Mouse (Mus musculus) thymus, postnatal 14 days (tissue): ENCODE measurements around the gene Krt39.

Source experiments
- DNase-seq: peaks from one replicate; pipeline ENCODE4 v3.0.0; 2021

Krt39 gene

DNA sequence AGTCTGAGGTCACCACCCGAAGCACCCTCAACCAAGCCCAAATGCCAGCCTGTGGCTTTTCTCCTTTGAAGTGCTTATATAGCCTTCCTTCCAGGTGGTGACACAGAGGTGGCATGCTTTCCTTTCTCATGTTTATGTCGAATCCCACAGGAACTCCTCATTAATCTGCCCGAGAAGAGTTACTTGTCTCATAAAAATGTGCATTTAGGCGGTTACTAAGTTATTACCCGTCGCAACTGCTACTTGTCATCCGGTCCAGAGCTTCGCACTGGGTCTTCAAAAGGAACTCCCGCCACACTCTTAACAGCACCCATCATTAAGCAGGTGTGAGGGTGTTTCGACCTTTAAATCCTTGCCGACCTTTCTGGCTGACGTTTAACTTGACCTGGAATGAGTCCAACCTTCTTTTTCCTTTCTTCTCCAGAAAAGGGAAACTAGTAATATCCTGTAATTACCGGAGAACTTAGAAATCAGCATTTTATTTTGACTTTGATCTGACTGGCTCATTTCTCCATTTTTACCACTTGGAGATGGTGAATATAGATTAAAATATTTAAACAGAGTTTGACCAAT, at the start of gene Krt39:
Krt39 (minus strand) TSS at position 51 of the 573 bp plus-strand sequence.
- no peak for DNase-seq

DNA sequence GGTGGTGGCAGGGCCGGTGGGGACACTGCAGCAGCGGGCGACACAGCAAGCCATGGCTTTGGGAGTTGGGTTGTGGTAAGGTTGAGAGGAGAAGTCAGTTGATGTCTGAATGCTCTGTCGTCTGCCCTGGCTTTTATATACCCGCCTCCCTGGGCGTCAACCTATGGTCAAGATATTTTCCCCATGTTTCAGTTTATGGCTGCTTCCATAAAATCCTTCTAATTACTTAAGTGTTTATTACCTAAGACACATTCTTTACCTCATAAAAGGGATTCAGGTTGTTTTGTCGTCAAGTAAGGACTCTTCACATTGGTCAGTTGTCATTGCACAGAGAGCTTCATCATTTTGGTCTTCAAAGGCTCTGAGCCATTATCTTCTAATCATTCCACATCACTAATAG, 45.4 kb upstream of the Krt39 start, which contains the start of gene Krtap3-1:
Krtap3-1 (minus strand) TSS at position 101 of the 400 bp plus-strand sequence.
- no peak for DNase-seq

DNA sequence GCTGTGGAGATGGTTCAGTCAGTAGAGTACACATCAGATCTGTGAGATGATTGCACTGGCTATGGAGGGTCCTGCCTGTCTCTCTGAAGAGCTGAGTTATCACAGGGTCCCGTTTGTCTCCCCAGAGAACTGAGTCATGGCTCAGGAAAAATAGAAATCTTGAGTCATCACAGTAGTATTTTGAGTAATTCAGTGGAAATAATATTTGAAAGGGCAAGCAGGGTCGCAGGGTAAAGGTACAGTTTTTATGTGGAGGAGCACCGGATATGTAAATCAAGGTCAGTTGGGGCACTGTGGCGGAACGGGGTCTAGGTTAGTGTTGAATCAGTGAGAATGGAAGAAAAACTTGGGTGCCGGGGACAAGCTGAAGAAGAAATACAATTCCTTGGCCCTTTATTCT, 41.4 kb upstream of the Krt39 start:
- DNase-seq = no peak

GRCm38 (mm10) chr11:99559366-99559765, 38.2 kb upstream of the Krt39 start, which contains the start of gene Gm11939:
Gene Gm11939 (minus strand): TSS chr11:99559466.
- no peak for DNase-seq

DNA sequence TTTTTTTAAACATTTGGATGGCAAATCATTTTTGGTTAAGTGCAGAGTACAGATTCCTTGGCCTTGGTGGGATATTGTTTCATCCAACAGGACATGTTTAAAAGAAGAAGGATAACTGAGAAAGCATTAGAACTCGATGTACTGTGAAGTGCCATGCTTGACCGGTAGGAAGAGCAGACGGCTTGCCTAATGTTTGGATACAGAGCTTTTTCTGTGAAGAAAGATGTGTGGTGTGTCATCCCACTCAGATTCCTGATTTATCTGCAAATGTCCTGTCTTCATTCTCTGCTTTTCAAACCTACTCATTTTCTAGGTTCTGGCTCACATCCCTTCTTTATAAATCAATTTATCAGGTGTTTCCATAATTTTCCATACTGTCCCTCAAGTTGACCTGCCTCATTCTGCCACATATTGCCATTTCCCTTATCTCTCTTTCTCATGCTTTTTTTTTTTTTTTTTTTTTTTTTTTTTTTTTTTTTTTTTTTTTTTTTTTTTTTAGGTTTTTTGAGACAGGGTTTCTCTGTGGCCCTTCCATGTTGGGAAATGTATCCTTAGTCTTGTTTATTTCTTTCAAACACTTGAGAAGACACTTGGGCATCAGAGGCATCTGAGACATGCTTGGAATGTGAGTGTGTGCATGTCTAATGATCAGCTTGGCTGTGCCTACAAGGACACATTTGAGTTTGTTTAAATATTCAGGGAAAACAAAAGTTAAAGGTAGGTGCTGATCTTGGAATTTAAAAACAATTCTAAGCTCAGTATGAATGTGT, 37.0 kb upstream of the Krt39 start:
- DNase-seq = no peak

- DNase-seq = no peak
Observed at GRCm38 (mm10) chr11:99556753-99557152, 35.6 kb upstream of the Krt39 start, which contains the start of gene Krtap3-2. Gene Krtap3-2 (minus strand): TSS chr11:99556853.

DNA sequence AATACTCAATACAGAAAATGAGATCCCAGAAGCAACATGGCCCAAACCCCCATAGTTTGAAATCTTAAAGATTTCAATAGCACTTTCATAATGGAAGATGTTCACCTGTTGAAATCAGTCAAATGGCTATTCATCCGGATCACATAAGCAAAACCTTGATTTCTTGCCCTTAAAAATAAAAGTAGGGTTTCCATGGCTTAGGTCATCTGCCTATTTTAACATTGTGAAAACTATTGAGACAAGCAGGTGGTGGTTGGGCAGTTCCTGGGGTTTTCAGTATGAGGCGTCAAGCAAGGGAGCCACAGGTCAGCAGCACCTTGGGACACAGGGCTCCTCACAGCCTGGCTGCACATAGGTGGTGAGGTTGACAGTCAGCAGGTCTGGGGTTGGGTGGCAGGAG, 35.1 kb upstream of the Krt39 start:
- no peak for DNase-seq

DNA sequence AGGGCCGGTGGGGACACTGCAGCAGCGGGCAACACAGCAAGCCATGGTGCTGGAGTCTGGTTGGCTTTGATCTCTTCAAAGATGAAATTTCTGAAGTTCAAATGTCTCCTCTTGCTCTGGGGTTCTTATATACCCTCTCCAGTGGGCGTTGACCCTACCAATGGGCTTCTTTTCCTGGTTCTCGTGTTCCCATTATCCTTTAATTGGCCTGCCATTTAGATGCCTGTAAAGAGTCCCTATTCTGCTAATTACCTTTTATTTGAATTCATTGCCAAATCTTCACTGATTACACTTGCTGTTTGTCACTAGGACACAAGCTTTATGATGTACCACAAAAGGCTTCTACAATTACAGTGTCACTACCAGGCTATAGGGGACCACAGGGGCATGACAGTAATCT, 29.6 kb upstream of the Krt39 start, which contains the start of gene Krtap3-3:
Krtap3-3 (minus strand) TSS at position 101 of the 400 bp plus-strand sequence.
- no peak for DNase-seq

GRCm38 (mm10) chr11:99547892-99548291, 26.8 kb upstream of the Krt39 start:
- no peak for DNase-seq

GRCm38 (mm10) chr11:99539721-99540120, 18.6 kb upstream of the Krt39 start:
- no peak for DNase-seq

- no peak for DNase-seq
Observed at GRCm38 (mm10) chr11:99514098-99514497, 7.0 kb downstream of the Krt39 start.

DNA sequence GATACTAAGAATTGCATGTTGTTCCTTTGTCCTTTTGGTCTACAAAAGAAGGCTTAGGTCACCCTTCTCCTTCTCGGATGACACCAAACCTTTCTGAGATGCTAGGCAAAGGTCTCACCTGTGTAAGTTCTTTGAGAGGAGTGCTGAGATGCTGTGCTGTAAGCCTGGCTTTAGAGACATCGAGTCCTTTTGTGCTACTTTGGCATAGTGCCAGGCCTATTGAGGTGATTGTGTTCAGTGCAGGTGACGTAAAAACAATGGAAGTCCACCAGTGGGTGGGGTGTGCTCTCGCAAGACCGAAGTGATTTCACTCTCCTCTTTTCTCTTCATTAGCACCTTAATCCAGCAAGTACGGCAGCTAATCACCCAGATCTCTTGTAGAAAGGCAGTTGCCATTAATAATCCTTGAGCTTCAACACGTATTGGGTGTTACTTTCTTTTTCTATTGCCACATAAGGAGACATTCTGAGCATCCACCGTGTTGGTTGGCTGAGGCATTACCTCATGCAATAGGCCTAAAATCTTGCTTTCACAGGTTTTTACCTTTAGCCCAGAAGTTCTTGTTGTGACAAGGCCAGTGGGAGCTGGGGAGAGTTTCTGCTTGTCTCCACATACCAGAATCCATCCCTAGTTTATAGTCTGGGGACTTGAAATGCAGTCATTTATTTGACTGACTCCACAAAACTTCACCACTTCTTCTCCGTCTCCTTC, 20.9 kb downstream of the Krt39 start:
- DNase-seq = no peak

- no peak for DNase-seq
Observed at GRCm38 (mm10) chr11:99496460-99496859, 24.7 kb downstream of the Krt39 start.

GRCm38 (mm10) chr11:99494741-99495140, 26.4 kb downstream of the Krt39 start:
- no peak for DNase-seq

GRCm38 (mm10) chr11:99493574-99493850, 27.6 kb downstream of the Krt39 start:
- no peak for DNase-seq

- no peak for DNase-seq
Observed at GRCm38 (mm10) chr11:99492733-99493573, 28.2 kb downstream of the Krt39 start, which contains the start of gene Krt23. Gene Krt23 (minus strand): TSS chr11:99493137.

DNA sequence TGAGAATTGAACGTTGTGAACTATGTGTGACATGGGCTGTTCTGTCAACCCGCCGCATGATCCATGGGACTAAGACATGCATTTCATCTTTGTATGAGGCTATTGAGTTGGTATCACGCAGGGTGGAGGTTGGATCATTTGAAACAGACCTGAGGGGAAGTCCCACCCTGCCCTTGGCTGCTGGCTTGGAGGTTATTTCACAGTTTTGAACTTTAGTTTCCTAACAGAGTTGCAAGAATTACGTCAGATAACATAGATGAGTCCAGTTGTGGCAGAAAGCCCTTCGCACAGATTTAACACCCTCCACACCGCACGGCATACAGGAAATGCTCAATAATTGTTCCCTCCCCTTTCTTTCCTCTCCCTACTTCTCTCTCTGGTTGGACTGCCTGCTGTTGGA, 30.1 kb downstream of the Krt39 start:
- DNase-seq = no peak

GRCm38 (mm10) chr11:99490624-99491023, 30.5 kb downstream of the Krt39 start:
- DNase-seq = no peak

- DNase-seq = no peak
Observed at GRCm38 (mm10) chr11:99489233-99489632, 31.9 kb downstream of the Krt39 start.

GRCm38 (mm10) chr11:99474981-99475380, 46.2 kb downstream of the Krt39 start:
- no peak for DNase-seq

DNA sequence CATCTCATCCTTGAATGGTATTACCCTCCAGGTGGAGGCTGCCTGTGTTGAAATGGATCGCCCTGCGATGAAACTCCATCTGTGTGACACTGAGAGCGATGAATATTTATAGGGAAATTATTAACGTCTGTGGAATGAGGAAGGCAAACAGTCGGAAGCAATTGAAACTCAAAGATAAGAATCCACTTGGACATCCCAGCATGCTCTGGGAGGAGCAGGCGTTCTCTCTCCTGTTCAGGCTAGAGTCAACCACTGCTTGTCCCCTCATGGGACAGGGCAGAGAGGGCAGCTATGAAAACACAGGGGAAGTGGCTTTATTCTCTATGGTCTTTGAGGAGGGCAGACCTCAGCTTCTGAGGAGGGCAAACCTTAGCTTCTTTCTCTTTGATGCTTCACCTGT, 47.7 kb downstream of the Krt39 start:
- DNase-seq = no peak

DNA sequence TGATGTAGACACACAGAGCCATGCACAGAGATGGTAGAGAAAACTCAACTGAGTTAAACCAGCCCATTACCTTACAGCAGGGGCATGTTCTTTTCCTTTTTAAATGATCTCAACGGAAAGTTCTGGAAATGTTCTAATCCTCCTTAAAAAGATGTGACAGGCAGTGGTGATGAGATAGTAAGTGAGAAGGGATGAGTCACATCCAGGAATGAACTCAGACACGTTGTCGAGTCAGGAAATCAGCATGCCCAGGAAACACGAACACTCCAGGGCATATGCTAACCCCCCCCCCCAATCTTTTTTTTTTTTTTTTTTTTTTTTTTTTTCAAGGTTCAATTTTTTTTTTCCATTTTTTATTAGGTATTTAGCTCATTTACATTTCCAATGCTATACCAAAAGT, 48.7 kb downstream of the Krt39 start:
- DNase-seq = no peak

DNA sequence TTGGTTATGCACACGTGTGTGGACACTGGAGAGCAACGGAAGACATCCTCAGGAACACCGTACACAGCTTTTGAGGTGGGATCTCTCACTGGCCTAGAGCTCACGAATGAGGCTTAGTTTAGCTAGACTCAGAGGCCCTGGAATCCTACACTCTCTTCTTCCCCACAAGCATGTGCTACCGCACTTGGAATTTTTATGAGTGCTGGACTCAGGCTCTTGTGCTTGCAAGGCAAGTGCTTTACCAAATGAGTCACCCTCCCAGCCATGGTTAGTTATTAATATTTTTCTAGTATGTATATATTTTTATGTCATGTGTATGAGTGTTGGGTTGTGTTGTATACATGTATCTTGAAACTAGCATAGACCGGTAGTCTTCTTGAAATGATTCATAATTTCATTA, 49.2 kb downstream of the Krt39 start:
- DNase-seq = no peak
